Comparison of ENCODE assay signal across 20 mouse cellular contexts in the genomic region with DNA sequence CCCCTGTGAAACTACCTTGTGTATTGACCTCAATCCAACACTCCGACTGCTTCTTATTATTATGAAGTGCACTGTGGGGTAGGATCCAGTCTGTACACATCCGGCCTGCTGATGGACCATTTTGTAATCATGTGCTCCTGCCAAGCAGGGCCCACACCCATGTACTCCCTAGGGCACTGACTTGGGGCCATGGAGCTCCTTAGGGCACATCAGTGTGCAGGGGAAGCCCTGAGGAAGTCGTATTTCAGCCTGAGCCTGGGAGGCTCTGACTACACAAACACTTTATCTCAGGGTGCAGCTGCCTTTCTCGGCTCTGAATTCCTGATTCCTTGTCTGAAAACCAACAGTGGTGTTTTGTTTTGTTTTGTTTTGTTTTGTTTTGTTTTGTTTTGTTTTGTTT. TPM values are rescaled to one million over a fixed set of nuclear protein-coding genes. Genes with fewer than 3 reads are reported as not detected.
A peak's percentile ranks its signal among the peaks of the same experiment; 100 is the strongest.
DNase-seq lines count a peak whose midpoint lies in the region; ATAC-seq lines count a peak whose summit lies in the region.
"Had no signal": no experiment of that assay in that cellular context is flagged by ENCODE, and none has a peak within 500 bp of the region (broad histone marks: within the 10 kb centered on the region; RNA-seq: fewer than 3 reads in every experiment).

No protein-coding gene starts in this region.

- no peak overlapping the region for H3K27ac ChIP-seq in midbrain, embryonic 11.5 days (ENCODE audit: low read depth, low read length)
- no peak overlapping the region for H3K27ac ChIP-seq in midbrain, embryonic 16.5 days (ENCODE audit: low read length)
- H3K27ac ChIP-seq: heart, embryonic 13.5 days; hindbrain, postnatal 0 days; limb, embryonic 10.5 days; midbrain, embryonic 12.5 days; neural tube, embryonic 12.5 days; stomach, postnatal 0 days had no signal

- H3K9ac ChIP-seq in midbrain, embryonic 11.5 days (ENCODE audit: low read length), result no peak overlapping the region
- no peak overlapping the region for H3K9ac ChIP-seq in midbrain, embryonic 16.5 days (ENCODE audit: low read depth, low read length)
- H3K9ac ChIP-seq: heart, embryonic 13.5 days; liver, postnatal 0 days; midbrain, embryonic 12.5 days; neural tube, embryonic 12.5 days had no signal

- H3K4me1 ChIP-seq in midbrain, embryonic 11.5 days (ENCODE audit: control insufficient read depth, insufficient read depth, low read length), result peaks cover 3% of the 10 kb centered on the region; the same call in 1 of the 2 replicates
- peaks cover 10% of the 10 kb centered on the region for H3K4me1 ChIP-seq in midbrain, embryonic 16.5 days (ENCODE audit: control insufficient read depth, insufficient read depth, low read length)

- H3K9me3 ChIP-seq in midbrain, embryonic 11.5 days (ENCODE audit: control insufficient read depth, low read length), result no peaks in the 10 kb centered on the region
- no peaks in the 10 kb centered on the region for H3K9me3 ChIP-seq in midbrain, embryonic 16.5 days (replicated peaks; ENCODE audit: control insufficient read depth, low read length, poor library complexity, severe bottlenecking)
- H3K9me3 ChIP-seq: heart, embryonic 13.5 days; limb, embryonic 10.5 days; midbrain, embryonic 12.5 days; neural tube, embryonic 12.5 days had no signal

- no peak for ATAC-seq in midbrain, embryonic 11.5 days (ENCODE audit: low FRiP score)
- ATAC-seq in midbrain, embryonic 16.5 days, result no peak
- ATAC-seq: activated CD4-positive, CD25-positive, alpha-beta regulatory T cell, adult 4 months; hindbrain, postnatal 0 days; intestine, postnatal 0 days; liver, postnatal 0 days; Patski had no signal

- no peak overlapping the region for H3K4me2 ChIP-seq in midbrain, embryonic 11.5 days
- no peak overlapping the region for H3K4me2 ChIP-seq in midbrain, embryonic 16.5 days (ENCODE audit: low read length)
- H3K4me2 ChIP-seq: heart, embryonic 13.5 days; midbrain, embryonic 12.5 days; neural tube, embryonic 12.5 days had no signal

- peak; percentile 30 to 49 for DNase-seq in heart, adult 9 months (ENCODE audit: low spot score in 2 of 2)
- no peak for DNase-seq in heart, postnatal 36 days
- DNase-seq in midbrain, embryonic 11.5 days (ENCODE audit: low spot score, missing footprints), result peak; percentile 2
- peak; percentile 38 to 75 for DNase-seq in kidney, postnatal 25 days
- no peak for DNase-seq in T-cell, adult 2 months (ENCODE audit: low spot score)
- no peak for DNase-seq in adipocyte (ENCODE audit: low spot score)
- DNase-seq: cerebellum, adult 8-10 months; layer of hippocampus, adult 9-11 months; liver, postnatal 0 days; right cerebral cortex, postnatal 4 days had no signal

- 85% methylated on average over 4 of the region's 4 CpGs for WGBS in midbrain, embryonic 11.5 days
- 83% methylated on average over 4 of the region's 4 CpGs for WGBS in midbrain, embryonic 16.5 days

- peaks cover 8% of the 10 kb centered on the region for H3K27me3 ChIP-seq in midbrain, embryonic 11.5 days (ENCODE audit: control insufficient read depth, insufficient read depth, low read length)
- peaks cover 11% of the 10 kb centered on the region; the same call in 1 of the 2 replicates for H3K27me3 ChIP-seq in midbrain, embryonic 16.5 days (ENCODE audit: control insufficient read depth, insufficient read depth, low read depth, low read length)

- H3K36me3 ChIP-seq in midbrain, embryonic 11.5 days (ENCODE audit: control insufficient read depth, insufficient read depth, low read length), result no peaks in the 10 kb centered on the region
- H3K36me3 ChIP-seq in midbrain, embryonic 16.5 days (ENCODE audit: control insufficient read depth, insufficient read depth, low read length), result no peaks in the 10 kb centered on the region
- H3K36me3 ChIP-seq: heart, embryonic 13.5 days; limb, embryonic 10.5 days; midbrain, embryonic 12.5 days; neural tube, embryonic 12.5 days had no signal

- intact Hi-C loops in heart, postnatal 36 days (cut with DNase I), result no loop called here

- no peak overlapping the region for H3K4me3 ChIP-seq in midbrain, embryonic 11.5 days (ENCODE audit: low read depth, low read length)
- no peak overlapping the region for H3K4me3 ChIP-seq in midbrain, embryonic 16.5 days (ENCODE audit: low read depth, low read length)
- H3K4me3 ChIP-seq: heart, embryonic 13.5 days; limb, embryonic 10.5 days; midbrain, embryonic 12.5 days; neural tube, embryonic 12.5 days had no signal

RNA-seq across cellular contexts. Expression of a gene that starts 5.7 kb away (rescaled TPM):
- total RNA-seq in heart, postnatal 36 days (2021), result 1 to 10 TPM in 1 of 2 experiments, under 1 TPM in 1; 0.94 to 1.6 TPM
- 0.74 and 1.4 TPM in 2 replicates for polyA plus RNA-seq in midbrain, embryonic 11.5 days (2014; fragmentation: Nextera tagmentation; extraction: Ambion mirVana)
- polyA plus RNA-seq in midbrain, embryonic 16.5 days (2015; fragmentation: Nextera tagmentation; extraction: Ambion mirVana), result 1.3 and 1.5 TPM in 2 replicates

RNA-seq across cellular contexts. Expression of a gene that starts 16.9 kb away (rescaled TPM):
- 1 to 10 TPM; 1.1 to 1.4 TPM for total RNA-seq in heart, postnatal 36 days (2021)
- 0.04 and 0.14 TPM in 2 replicates for polyA plus RNA-seq in midbrain, embryonic 11.5 days (2014; fragmentation: Nextera tagmentation; extraction: Ambion mirVana)
- polyA plus RNA-seq in midbrain, embryonic 16.5 days (2015; fragmentation: Nextera tagmentation; extraction: Ambion mirVana), result 0.12 and 0.19 TPM in 2 replicates
- polyA plus RNA-seq: Patski had no signal

Comparison
In these comparisons a context has a peak if more than half of its experiments do, and no peak if none do; other contexts are left out.
1. DNase-seq: peak in heart, adult 9 months (2 of 2), midbrain, embryonic 11.5 days (single experiment) and kidney, postnatal 25 days (2 of 2); none in heart, postnatal 36 days (0 of 2), T-cell, adult 2 months (single experiment) and adipocyte (single experiment).